Mouse (Mus musculus) hindbrain, embryonic 15.5 days (tissue): ENCODE data around the gene Meioc. TPM values are rescaled to one million over a fixed set of nuclear protein-coding genes. Genes with fewer than 3 reads are reported as not detected.
"Not testable (repeated sequence)": the region's sequence is repeated elsewhere in the genome, so short reads cannot be mapped to it uniquely, and the experiment has no call there.

ENCODE experiments used
- ATAC-seq: fragments of 200-750 bp; cut with Nextera tagmentation; 2 replicates; pipeline ENCODE4 v1.8.0; 2017; ENCODE audit warnings: low read depth, moderate number of reproducible peaks, moderate TSS enrichment; ENCODE audit not compliant: low FRiP score
- H3K27ac ChIP-seq: fragments of 300-500 bp; sonication (generic); replicated peaks from 2 replicates; pipeline ENCODE4 v1.5.1; 2015; ENCODE audit warnings: mild to moderate bottlenecking, inconsistent platforms
- H3K27me3 ChIP-seq: fragments of 300-500 bp; sonication (generic); 2 replicates; pipeline ENCODE4 v1.6.1; 2015; ENCODE audit warnings: control low read depth, inconsistent platforms
- H3K36me3 ChIP-seq: fragments of 300-500 bp; sonication (generic); 2 replicates; pipeline ENCODE4 v1.6.1; 2015; ENCODE audit warnings: control low read depth, inconsistent platforms
- H3K4me1 ChIP-seq: fragments of 300-500 bp; sonication (generic); replicated peaks from 2 replicates; pipeline ENCODE4 v1.6.1; 2015; ENCODE audit warnings: control low read depth, inconsistent platforms
- H3K4me2 ChIP-seq: fragments of 300-500 bp; sonication (generic); 2 replicates; pipeline ENCODE4 v1.6.1; 2015; ENCODE audit warnings: moderate library complexity, mild to moderate bottlenecking, inconsistent platforms
- H3K4me3 ChIP-seq: fragments of 300-500 bp; sonication (generic); 2 replicates; pipeline ENCODE4 v1.5.1; 2015; ENCODE audit warnings: mild to moderate bottlenecking, inconsistent platforms
- H3K9ac ChIP-seq: fragments of 300-500 bp; sonication (generic); 2 replicates; pipeline ENCODE4 v1.6.1; 2015; ENCODE audit warnings: inconsistent platforms
- H3K9me3 ChIP-seq: fragments of 300-500 bp; sonication (generic); 2 replicates; pipeline ENCODE4 v1.6.1; 2016; ENCODE audit warnings: control low read depth, inconsistent platforms
- WGBS: fragments of 180-500 bp; shearing (Covaris S2); methylation state at CpG from one replicate; pipeline ENCODE4 v1.1.7; 2015; 5-methylcytosine and 5-hydroxymethylcytosine counted together
- polyA plus RNA-seq: library from polyadenylated mRNA; unstranded; fragments of >200 nt; fragmentation: Nextera tagmentation; extraction: Ambion mirVana; gene quantifications from 2 replicates; pipeline ENCODE4 v1.2.1, GENCODE M21; 2015

Meioc gene
- polyA plus RNA-seq, 1 experiment from 2014 or later = 0.16 TPM

- peaks cover 15% of the 10 kb centered on the region for H3K36me3 ChIP-seq
- H3K9me3 ChIP-seq = no peaks in the 10 kb centered on the region
- no peak overlapping the region for H3K27ac ChIP-seq
- H3K27me3 ChIP-seq = no peaks in the 10 kb centered on the region
- no peak overlapping the region for H3K4me2 ChIP-seq
- H3K4me1 ChIP-seq = peaks cover 21% of the 10 kb centered on the region
- 98% methylated on average over 7 of the region's 7 CpGs for WGBS
- no peak overlapping the region for H3K4me3 ChIP-seq
- no peak overlapping the region for H3K9ac ChIP-seq
- no peak for ATAC-seq
Measured at GRCm38 (mm10) chr11:102695289-102695688, 31.8 kb downstream of the Meioc start.

DNA sequence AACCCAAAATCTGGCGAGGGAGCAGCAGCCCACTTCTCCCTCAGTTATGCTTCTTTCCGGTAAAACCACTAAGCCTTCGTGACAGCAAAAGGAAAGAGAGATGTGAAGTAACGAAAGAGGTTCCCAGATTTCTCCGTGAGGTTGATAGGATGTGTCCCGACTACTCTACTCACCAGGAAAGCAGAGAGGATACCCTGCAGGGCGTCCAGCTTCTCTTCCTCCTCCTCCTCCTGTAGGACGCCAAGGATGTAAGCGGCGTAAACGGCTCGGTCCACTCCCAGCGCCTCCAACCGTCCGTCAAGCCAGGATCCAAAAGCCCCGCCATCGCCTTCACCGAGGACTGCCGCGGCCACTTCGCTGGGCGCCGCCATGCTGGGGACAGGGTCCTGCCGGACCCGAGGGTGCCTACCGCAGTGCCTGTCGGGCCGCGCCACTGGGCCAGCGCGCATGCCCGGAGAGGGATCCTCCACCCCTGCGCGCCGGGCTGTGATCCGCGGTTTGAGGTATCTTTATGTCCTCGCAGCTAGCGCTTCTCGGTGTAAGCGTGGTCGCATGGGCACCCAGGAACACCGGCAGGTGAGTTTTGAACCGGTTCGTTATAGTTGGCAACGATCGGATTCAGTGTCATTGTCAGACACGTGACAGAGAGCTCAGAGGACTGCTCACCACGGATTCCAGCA is 34.0 kb downstream of the Meioc start, which contains the start of gene Ccdc43:
Ccdc43 (minus strand) TSS at position 445 of the 680 bp plus-strand sequence.
- no peaks in the 10 kb centered on the region for H3K27me3 ChIP-seq
- 0% methylated on average over 49 of the region's 49 CpGs for WGBS
- peak; percentile 98 for ATAC-seq
- H3K4me3 ChIP-seq = peak within 1 kb of the TSS; percentile 60
- peaks cover 11% of the 10 kb centered on the region for H3K36me3 ChIP-seq
- peak within 1 kb of the TSS; percentile 78 for H3K4me2 ChIP-seq
- H3K27ac ChIP-seq = peak within 1 kb of the TSS; percentile 82
- no peaks in the 10 kb centered on the region for H3K9me3 ChIP-seq
- peaks cover 21% of the 10 kb centered on the region for H3K4me1 ChIP-seq
- H3K9ac ChIP-seq = peak within 1 kb of the TSS; percentile 58

- Histone ChIP-seq H3K27me3 (no peaks in the 10 kb centered on the region), H3K27ac (peak overlapping the region; percentile 82), H3K4me1 (peaks cover 21% of the 10 kb centered on the region), H3K9me3 (no peaks in the 10 kb centered on the region), H3K4me2 (peak overlapping the region; percentile 78), H3K36me3 (peaks cover 11% of the 10 kb centered on the region), H3K4me3 (peak overlapping the region; percentile 60), H3K9ac (peak overlapping the region; percentile 58)
- 17% methylated on average over 9 of the region's 9 CpGs for WGBS
- ATAC-seq = no peak
Measured at GRCm38 (mm10) chr11:102698018-102698476, 34.5 kb downstream of the Meioc start.

GRCm38 (mm10) chr11:102702206-102702605 is 38.7 kb downstream of the Meioc start:
- H3K27ac ChIP-seq, H3K36me3 ChIP-seq, H3K9ac ChIP-seq, H3K4me3 ChIP-seq, ATAC-seq, H3K9me3 ChIP-seq, H3K27me3 ChIP-seq, H3K4me2 ChIP-seq, H3K4me1 ChIP-seq: not testable (repeated sequence)
- WGBS = 94% methylated on average over 6 of the region's 6 CpGs

DNA sequence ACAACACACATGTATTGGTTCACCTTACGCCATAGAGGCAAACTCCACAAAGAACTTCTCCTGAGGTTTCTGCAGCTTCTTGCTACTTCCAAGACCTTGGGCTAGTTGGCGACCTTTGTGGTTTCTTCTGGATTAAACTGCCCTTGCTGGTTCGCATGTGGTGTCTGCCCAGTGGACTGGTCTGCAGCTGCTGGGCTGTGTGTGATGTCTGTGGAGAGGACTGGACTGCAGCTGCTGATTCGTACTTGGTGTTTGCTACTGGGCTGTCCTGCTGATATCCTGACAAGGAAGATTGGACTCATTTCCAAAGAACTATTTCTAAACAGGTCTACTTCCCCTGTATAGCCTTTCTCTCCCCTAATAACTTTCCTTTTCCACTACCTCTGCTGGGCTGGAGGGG is 48.9 kb downstream of the Meioc start:
- Histone ChIP-seq H3K27ac (no peak overlapping the region), H3K9ac (no peak overlapping the region), H3K4me3 (no peak overlapping the region), H3K36me3 (no peaks in the 10 kb centered on the region), H3K9me3 (no peaks in the 10 kb centered on the region), H3K27me3 (no peaks in the 10 kb centered on the region), H3K4me1 (no peaks in the 10 kb centered on the region), H3K4me2 (no peak overlapping the region)
- 90% methylated on average over 4 of the region's 4 CpGs for WGBS
- ATAC-seq = no peak

GRCm38 (mm10) chr11:102714578-102714977 is 51.1 kb downstream of the Meioc start:
- H3K27me3 ChIP-seq, H3K4me1 ChIP-seq, ATAC-seq, H3K4me2 ChIP-seq, H3K27ac ChIP-seq, H3K9ac ChIP-seq, H3K4me3 ChIP-seq, H3K36me3 ChIP-seq, H3K9me3 ChIP-seq: not testable (repeated sequence)
- 87% methylated on average over 2 of the region's 2 CpGs for WGBS

DNA sequence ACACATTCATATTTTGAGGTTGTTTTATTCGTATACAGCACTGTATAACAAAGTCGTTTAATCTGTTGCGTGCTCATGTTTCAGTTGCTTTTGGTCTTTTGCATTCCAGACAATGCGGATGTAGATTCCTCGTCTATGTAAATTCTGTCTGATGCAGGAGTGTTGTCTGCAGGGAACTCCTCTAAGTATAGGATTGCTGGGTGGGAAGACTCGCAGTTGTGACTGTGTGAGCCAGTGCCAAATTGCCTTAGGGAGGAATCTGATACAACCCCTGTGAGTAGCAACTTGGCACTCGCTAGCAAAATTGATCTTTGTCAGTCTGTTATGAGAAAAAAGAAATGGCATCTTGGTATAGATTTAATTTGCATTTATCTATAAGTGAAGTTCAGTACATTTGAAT is 52.6 kb downstream of the Meioc start:
- Histone ChIP-seq H3K9ac (no peak overlapping the region), H3K27me3 (no peaks in the 10 kb centered on the region), H3K4me3 (no peak overlapping the region), H3K9me3 (no peaks in the 10 kb centered on the region), H3K4me2 (no peak overlapping the region), H3K36me3 (no peaks in the 10 kb centered on the region), H3K27ac (no peak overlapping the region), H3K4me1 (no peaks in the 10 kb centered on the region)
- no peak for ATAC-seq
- 73% methylated on average over 7 of the region's 7 CpGs for WGBS

GRCm38 (mm10) chr11:102725574-102725973 is 62.1 kb downstream of the Meioc start:
- no peaks in the 10 kb centered on the region for H3K36me3 ChIP-seq
- H3K4me3 ChIP-seq = no peak overlapping the region
- H3K4me2 ChIP-seq = no peak overlapping the region
- H3K27ac ChIP-seq = no peak overlapping the region
- H3K9ac ChIP-seq = no peak overlapping the region
- H3K4me1 ChIP-seq = no peaks in the 10 kb centered on the region
- no peaks in the 10 kb centered on the region for H3K9me3 ChIP-seq
- H3K27me3 ChIP-seq = no peaks in the 10 kb centered on the region
- ATAC-seq = no peak
- 36% methylated on average over 3 of the region's 3 CpGs for WGBS

GRCm38 (mm10) chr11:102728614-102729013 is 65.1 kb downstream of the Meioc start:
- WGBS = 40% methylated on average over 7 of the region's 7 CpGs
- Histone ChIP-seq H3K9me3 (no peaks in the 10 kb centered on the region), H3K4me3 (no peak overlapping the region), H3K27ac (no peak overlapping the region), H3K36me3 (no peaks in the 10 kb centered on the region), H3K9ac (no peak overlapping the region), H3K4me2 (no peak overlapping the region), H3K27me3 (no peaks in the 10 kb centered on the region), H3K4me1 (no peaks in the 10 kb centered on the region)
- no peak for ATAC-seq

GRCm38 (mm10) chr11:102729835-102730234 is 66.3 kb downstream of the Meioc start:
- H3K36me3 ChIP-seq = no peaks in the 10 kb centered on the region
- H3K4me2 ChIP-seq = no peak overlapping the region
- no peaks in the 10 kb centered on the region for H3K9me3 ChIP-seq
- no peak overlapping the region for H3K27ac ChIP-seq
- no peak for ATAC-seq
- 93% methylated on average over 3 of the region's 3 CpGs for WGBS
- no peaks in the 10 kb centered on the region for H3K27me3 ChIP-seq
- no peaks in the 10 kb centered on the region for H3K4me1 ChIP-seq
- no peak overlapping the region for H3K9ac ChIP-seq
- no peak overlapping the region for H3K4me3 ChIP-seq

- ATAC-seq = no peak
- 91% methylated on average over 6 of the region's 6 CpGs for WGBS
- H3K4me1 ChIP-seq = no peaks in the 10 kb centered on the region
Measured at GRCm38 (mm10) chr11:102731366-102731765, 67.8 kb downstream of the Meioc start.

More at GRCm38 (mm10) chr11:102731366-102731765, 67.8 kb downstream of the Meioc start:
- Histone ChIP-seq H3K27ac (no peak overlapping the region), H3K9me3 (no peaks in the 10 kb centered on the region), H3K36me3 (no peaks in the 10 kb centered on the region), H3K4me2 (no peak overlapping the region), H3K27me3 (no peaks in the 10 kb centered on the region), H3K4me3 (no peak overlapping the region), H3K9ac (no peak overlapping the region)
